Mouse (Mus musculus) liver, embryonic 14.5 days (tissue): Measurements from ENCODE around the gene S100a8.

Experiments used
- CTCF ChIP-seq: IDR thresholded peaks from 2 replicates; pipeline ENCODE4 v1.5.1; 2016; ENCODE audit warnings: antibody characterized with exemption, low read depth, control low read depth
- EP300 ChIP-seq: IDR thresholded peaks from 2 replicates; pipeline ENCODE4 v1.6.1; 2016; ENCODE audit warnings: antibody characterized with exemption, low read depth

DNA sequence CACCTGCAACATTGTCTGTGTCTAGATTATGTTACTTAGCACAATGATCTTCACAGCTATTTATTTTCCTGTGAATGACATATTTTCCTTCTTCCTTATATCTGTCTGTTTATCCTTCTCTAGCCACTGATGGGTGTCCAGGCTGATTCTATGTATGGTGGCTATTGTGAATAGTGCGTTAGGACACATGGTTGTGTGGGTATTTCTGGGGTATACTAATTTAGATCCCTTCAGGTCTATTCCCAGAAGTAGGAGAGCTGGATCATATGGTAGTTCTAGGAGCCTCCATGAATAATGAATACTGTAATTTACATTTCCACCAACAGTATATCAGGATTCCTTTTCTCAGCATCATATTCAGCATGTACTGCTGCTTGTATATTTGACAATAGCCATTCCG is 18.9 kb upstream of the S100a8 start:
- TF ChIP-seq CTCF (no peak), EP300 (no peak)
